Mouse (Mus musculus) adrenal gland, postnatal 14 days (tissue): ENCODE results near the gene Dlg4. TPM values are rescaled to one million over a fixed set of nuclear protein-coding genes. Genes with fewer than 3 reads are reported as not detected.
A peak's percentile ranks its signal among the peaks of the same experiment; 100 is the strongest.
"Not testable (repeated sequence)": the region's sequence is repeated elsewhere in the genome, so short reads cannot be mapped to it uniquely, and the experiment has no call there.

Source experiments
- DNase-seq: peaks from one replicate; pipeline ENCODE4 v3.0.0; 2021; ENCODE audit warnings: mixed read lengths
- total RNA-seq: library from RNA; stranded (reverse); gene quantifications from 2 replicates; pipeline ENCODE4 v1.2.3, GENCODE M21; 2021

Dlg4 gene
- total RNA-seq, 1 experiment from 2014 or later = 31.9 TPM

DNA sequence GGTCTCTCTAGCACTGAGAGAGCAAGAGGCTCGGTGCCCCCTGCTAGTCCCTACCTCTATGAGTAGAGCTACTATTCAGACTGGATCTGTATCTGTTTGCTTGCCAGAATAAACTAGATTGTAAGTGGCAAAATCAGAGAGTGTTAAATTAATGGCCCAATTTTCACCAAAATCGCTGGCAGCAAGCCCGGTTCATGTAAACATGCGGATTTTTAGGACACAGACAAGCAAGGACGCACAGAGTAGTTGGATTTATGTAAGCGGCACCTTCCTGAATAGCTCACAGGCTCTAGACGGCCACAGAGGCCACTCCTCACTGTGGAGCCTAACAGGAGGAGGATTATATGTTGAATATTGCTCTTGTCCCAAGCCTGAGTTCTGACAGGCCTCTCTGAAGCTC lies 36.4 kb downstream of the Dlg4 start:
- DNase-seq = no peak

DNA sequence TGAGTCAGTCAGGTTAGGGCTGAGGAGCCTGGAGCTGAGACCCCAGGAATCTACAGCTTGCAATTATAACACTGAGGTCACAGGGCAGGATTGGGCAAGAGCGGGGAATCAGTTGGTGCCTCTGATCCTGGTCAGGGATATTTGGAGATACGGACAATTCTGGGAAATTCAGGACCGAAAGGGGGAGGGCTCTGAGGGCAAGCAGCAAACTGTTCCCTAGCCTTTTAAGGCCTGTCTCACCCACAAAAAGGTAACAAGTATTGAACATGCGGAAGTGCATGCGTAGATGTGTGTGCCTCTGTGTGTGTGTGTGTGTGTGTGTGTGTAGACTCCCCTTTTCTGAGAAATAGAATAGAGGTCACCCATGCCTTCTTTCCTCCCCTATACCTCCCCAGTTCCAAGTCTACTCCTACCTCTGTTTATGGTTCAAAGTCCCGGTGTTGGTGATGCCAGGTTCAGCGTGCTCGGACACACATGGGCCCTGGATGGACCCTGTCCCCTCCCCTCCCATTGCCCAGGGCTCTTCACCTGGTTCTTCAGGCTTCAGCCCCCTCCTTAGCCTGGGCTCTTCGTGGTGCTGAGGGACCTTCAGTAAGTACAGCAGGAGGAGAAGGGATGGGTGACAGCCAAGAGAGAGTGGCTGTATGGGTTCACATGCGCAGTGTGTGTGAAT lies 37.3 kb downstream of the Dlg4 start, which contains the start of gene Asgr1:
Gene Asgr1 (plus strand): TSS at position 188 of the 673 bp plus-strand sequence.
- no peak for DNase-seq

DNA sequence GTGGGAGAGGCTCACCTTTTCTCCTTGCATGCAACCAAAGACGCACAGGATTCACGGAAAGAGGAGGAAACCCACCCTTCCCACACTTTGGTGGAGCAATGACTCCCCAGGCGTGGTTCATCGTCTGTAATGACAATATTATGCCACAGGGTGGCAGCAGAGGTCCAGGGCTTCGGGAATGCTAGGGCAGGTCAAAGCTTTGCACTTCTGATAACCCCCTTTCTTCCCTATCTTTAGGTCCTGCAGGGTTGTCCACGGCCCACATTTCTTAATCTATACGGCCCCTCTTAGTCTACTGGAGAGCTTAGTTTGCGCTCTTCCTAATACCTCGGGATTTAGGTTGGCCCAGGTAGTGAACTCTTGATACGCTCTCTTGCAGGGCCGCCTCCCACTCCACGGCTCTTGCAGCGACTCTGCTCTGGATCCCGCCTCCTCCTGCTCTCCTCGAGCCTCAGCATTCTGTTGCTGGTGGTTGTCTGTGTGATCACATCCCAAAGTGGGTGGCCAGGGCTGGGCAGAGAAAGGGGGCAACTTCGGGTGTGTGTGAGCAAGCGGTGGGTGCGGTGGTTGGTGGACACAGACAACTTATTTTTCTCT lies 39.0 kb downstream of the Dlg4 start:
- DNase-seq = peak; percentile 87

DNA sequence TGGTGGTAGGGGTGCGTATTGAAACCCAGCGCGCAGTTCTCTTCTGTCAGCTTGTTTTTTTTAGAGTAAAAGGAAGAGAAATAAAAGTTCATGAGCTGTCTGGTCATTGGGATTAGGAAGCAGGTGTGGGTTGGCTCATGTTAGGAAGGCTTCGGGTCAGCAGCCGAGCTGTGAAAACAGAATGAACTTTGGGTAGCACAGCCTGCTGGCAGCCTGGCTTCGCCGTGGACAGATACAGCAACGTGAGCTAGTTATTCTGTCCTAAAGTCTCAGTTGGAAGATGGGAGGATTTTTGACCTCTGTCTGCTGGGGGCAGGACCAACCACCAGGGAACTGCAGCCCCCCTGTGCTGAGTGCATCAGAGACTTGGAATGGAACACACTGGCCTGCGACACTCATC lies 41.1 kb downstream of the Dlg4 start:
- DNase-seq = no peak

DNA sequence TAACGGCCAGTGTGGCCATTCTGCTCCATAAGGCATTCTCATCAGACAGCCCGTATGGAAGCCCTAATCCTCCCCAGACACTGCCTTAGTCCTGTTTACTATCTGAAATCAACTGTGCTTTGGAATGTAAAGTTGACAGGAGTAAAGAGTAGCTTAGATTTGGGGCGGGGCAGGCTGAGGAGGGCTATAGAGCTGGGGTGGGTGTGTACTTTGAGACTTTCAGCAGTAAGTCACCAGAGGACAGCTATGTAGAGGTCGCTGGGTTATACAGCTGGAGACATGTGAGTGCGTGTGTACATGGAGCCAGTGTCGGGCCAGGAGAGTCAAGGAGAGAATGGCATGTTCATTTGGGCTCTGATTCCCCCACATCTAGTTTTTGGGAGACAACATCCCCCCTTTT lies 43.2 kb downstream of the Dlg4 start:
- DNase-seq = no peak

DNA sequence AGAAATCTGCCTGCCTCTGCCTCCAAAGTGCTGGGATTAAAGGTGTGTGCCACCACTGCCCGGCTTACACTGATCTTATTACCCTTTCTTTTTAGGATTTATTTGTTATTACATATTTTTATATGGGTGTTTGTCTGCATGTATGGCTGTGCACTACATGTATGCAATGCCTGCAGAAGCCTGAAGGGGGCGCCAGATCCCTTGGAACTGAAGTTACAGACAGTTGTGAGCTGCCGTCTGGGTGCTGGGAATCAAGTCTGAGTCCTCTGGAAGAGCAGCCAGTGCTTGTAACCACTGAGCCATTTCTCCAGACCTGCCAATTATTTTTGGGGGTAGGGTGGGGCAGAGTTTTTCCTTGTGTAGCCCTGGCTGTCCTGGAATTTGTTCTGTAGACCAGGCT lies 46.3 kb downstream of the Dlg4 start:
- DNase-seq = no peak

DNA sequence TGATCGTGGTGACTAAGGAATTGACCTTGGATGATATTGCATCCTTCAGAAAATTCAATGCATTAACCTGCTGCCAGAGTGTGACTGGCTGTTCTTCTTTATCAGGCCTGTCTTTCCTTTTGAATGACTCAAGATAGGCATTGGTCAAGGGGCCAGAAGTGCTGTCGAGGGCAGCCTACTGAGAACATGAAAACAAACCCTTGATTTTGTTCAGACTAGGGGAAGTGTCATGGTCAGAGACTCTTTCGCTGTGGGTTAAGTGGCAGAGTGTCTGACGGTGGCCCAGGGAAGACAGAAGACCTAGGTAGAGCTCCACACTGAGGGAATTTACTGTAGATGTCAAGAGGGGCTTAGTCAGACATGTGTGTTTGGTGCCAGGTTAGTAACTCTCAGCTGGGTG lies 50.0 kb downstream of the Dlg4 start:
- peak; percentile 56 for DNase-seq

DNA sequence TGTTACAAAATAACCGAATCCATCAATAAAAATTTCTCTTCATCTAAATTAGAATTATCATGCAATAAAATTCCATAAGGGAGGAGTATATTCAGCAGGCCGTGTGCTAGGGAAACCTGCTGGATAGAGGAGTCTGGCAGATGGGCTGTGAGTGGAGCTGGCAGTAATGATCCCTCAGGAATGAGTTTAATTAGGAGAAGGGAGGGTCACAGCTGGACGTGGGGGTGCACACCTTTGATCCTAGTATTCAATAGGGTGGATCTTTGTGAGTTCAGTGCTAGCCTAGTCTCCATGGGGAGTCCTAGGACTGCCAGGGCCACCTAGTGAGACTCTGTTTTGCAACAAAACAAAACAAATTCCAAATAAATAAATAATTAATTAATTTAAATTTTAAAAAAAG lies 51.5 kb downstream of the Dlg4 start:
- no peak for DNase-seq

DNA sequence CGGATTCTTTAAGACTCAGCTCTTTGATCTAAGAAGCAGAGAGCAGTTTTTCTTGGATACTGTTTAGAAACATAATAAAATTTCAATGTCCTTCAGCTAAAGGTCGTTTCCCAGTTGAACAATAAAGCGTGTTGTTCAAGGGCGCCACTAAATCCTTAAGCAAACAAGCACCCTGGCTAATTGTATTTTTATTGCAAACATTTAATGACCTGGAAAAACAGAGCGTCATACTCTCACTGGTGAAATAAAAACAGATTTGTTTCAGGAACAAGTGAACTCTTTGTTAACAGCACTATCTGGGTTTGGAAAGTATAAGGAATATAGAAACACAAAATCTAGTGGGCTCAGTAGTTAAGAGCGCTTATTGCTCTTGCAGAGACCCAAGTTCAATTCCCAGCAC lies 53.3 kb downstream of the Dlg4 start:
- DNase-seq = no peak

DNA sequence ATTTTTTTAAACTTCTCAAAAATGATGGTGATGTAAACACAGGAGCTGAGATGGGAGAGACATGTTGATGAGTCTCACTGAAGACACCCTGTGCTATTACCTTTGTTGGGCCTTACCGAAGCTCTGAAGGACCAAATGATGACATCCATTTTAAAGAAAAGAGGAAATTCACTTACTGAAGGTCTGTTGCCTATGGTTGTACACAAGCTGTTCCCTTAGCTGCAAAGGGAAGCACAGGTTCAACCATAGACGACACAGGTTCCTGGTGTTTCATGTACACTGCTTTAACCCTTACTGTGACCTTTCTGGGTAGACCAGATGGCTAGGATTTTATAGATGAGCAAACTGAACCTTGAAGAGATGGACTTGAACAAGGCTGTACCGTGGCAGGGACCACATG lies 53.9 kb downstream of the Dlg4 start:
- not testable (repeated sequence) for DNase-seq

DNA sequence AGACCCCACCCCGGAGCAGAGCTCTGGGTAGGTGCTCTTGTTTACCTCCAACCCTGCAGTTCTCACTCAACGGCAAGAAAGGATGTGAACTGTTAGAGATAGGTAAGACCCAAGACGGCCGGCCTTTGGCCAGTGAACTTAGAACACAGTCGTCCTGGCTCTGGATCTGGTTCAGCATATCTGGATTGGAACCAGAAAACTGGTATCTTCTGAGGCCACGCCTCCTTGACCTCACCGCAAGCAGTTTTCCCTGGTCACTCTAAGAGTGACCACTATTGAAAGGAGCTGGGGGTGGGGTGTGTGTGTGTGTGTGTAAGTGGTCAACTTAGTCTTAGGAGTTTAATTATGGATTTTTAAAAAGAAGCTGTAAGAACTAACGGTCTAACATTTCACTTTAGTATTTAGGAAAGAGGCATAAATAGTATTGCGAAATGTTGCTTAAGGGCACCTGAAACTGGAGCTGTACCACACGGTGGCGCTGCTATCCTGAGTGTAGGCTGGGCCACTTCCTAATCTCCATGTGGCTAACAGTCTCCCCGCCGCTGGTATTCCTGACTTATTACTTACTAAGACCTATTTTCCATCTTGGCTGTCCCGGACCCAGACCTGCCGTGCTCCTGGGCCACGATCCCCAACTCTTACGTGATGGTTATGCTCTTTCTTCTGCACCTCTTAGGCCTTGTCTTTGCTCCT lies 57.8 kb downstream of the Dlg4 start:
- DNase-seq = peak; percentile 90

DNA sequence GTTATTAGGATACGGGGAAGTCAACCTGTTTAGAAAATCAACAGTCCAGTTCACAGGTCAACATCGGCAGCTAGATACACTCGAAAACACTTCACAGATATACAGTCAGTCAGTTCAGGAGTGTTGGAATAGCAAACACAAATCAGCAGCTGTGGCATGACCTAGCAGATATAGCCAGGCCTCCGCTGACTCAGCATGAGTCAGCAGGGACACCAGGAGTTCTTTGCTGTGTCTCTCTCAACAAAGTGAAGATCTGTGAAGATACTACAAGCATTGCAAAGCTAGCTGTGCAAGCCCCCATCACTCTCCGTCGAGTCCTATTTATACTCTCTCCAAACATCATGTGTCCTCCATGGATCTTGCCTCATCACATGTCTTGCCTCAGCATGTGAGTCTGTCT lies 58.8 kb downstream of the Dlg4 start:
- peak; percentile 72 for DNase-seq

DNA sequence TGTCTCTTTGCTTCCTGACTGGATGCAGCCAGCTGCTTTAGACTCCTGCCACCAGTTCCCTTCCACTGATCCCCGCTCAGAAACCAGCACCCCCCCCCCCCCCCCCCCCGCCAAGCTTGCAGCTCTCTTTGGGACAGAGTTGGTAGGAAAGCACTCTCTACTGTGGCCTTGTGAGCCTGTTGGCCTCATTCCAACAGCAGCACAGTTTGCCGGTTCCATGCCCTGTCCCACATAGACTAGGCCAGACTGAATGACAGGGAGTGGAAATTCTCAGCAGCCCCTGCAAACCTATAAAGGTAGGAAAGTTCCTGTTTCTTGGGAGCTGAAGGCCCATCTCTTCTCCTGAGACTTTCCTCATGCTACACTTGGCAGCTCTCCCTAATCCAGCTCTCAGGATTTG lies 60.7 kb downstream of the Dlg4 start:
- peak; percentile 58 for DNase-seq

DNA sequence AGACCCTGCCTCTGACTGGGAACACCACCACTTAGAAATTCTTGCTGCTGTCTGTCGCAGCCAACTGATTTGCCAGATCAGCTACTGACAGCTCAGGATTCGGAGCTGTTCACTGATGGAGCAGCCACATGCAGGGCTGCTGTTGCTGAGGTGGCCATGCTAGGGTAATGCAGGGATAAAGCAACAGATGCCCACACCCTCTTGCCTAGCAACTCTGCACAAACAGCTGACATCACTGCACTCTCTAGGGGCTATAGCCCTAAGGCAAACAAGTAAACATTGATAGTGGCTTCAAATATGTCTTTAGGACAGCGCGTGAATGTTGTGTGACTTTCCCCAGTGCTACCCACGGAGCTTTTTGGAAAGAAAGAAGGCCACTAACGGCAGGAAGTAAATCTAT lies 62.4 kb downstream of the Dlg4 start:
- no peak for DNase-seq

DNA sequence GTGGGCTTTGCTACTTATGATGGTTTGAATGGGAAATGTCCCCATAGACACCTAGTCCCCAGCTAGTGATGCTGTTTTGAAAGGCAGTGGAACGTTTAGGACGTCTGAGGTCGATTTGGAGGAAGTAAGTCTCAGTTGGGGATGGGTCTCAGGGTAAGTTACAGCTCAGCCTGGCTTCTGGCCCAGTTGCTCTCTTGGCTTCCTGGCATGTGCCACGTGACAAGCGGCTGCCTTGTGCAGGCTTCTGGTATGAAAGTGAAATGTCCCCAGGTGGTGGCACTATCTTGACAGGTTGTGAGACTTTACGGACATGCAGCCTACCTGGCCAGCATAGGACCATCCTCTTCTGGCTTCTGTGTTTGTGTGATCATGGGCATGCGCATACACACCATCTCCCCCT lies 63.2 kb downstream of the Dlg4 start:
- no peak for DNase-seq

DNA sequence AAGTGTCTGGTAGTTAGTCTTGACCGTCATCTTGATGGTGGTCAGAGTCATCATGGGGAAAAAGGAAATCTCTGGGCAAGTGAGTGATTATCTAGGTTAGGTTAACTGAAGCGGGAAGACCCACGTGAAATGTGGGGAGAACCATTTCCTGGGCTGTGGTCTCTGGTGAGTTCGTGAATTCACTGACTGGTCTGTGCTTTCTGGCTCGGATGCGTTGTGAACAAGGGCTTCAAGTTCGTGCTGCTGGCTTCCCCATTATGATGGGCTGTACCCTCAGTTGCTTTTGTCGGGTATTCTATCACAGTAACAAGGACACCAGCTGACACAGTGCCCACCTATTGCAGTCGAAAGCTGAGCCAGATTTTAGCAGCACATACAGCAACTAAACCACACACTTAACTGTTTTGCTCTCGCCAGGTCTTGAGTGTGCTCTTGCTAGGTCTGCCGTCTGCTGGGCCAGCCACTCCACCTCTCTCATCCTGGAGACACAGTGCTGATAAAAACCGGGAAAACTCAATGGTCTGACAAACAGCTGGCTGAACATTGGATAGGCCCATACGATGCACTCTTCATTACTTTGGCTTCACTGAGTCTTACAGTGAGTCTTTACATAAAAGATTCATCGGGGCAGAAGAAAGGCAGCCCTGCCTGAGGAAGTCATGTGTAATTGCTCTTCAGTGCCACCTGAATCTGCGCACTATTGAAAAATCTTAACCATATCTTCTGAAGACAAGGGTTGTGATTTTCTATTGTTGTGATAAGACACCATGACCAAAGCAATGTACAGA lies 64.3 kb downstream of the Dlg4 start:
- DNase-seq = no peak

DNA sequence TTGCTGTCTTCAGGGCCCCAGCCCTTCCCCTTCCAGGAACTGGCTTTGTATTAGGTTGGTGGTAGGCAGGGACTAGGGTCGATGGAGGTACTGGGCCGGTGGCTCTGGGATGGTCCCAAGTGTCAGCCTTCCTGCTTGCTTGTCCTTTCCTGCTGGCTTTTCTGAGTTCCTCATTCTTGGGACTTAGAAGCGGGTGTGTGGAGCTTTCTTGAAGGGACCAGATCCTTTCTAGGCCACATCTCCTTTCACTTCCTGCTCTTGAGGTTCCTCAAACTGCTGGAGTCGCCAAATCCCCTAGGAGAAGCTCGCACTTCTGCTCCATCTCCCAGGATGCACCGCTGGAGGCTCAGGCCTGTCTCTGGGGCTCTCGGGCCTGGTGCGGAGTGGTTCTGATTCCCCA lies 67.8 kb downstream of the Dlg4 start:
- no peak for DNase-seq

DNA sequence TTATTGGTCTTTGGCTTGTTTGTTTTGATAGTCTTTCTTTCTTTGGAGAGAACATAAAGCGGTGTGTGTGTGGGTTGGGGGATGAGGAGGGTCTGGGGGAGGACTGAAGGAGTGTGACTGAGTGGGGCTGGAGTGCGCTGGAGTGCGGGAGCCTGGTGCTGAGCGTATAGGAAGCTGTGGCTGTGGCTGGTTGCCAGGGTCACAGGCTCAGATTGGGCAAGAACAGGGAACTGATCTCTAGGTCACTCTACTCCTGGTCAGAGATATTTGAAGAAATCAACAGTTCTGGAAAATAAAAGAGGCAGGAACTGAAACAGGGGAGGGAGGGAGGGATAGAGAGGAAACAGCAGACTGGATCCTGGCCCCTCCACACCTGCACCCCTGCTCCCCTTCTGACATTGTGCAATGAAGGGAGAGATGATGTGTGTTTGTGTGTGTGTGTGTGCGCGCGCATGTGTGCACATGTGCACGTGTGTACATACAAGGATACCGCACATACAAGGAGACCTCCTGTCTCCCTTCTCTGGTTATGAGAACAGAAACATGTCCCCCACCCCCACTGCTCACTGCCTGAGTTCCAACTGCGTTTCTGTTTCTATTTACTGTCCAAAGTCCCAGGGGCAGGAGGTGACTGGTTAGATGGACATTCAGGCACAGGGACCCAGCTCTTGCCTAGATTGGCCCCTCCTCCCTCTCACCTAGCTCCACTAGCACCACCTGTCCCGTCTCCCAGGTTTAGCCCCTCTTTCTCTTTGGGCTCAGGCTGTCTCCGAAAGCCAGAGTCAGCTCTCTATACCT lies 75.4 kb downstream of the Dlg4 start, which contains the start of gene Asgr2:
Gene Asgr2 (plus strand): TSS at position 659 of the 798 bp plus-strand sequence.
- peak; percentile 80 for DNase-seq
